Mouse (Mus musculus) spleen, postnatal 0 days (tissue): Measurements from ENCODE around the gene Gstcd. TPM values are rescaled to one million over a fixed set of nuclear protein-coding genes. Genes with fewer than 3 reads are reported as not detected.

Experiments
- polyA plus RNA-seq: library from polyadenylated mRNA; unstranded; fragments of >200 nt; fragmentation: Nextera tagmentation; extraction: Ambion mirVana; gene quantifications from 2 replicates; pipeline ENCODE4 v1.2.1, GENCODE M21; 2015

Gstcd gene
- 4.4 and 4.6 TPM in 2 replicates for polyA plus RNA-seq

DNA sequence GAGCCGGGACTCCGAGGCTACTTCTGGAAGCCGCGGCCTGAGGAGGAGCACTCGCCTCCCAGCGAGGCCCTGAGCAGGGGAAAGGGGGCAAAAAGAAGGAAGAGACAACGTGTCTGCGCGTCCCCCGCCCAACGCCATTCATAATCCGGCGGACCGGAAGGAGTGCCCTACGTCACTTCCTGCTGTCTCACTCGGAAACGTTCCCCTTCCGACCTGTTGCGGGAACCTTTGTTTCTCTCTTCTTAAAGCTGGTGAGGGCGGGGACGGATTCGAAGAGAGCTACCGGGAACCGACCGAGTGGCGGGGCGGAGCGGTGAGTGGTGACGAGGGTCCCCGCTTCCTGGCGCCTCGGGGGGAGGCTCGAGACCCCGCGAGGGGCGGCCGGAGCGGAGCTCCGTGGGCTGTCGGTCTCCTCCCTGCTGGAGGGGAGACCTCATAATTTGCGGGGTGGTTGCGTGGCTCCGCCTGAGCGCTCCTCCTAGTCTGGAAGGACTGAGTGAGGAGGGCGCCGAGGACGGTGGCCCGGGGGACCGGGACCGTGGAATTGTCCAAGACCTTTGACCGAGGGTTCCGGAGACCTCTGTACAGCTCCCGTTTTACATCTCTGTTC lies at the start of gene Gstcd, which contains the start of gene Ints12:
TSS of gene Gstcd (minus strand) at position 370 of the 610 bp plus-strand sequence.
TSS of gene Ints12 (plus strand) at position 177 of the 610 bp plus-strand sequence.

DNA sequence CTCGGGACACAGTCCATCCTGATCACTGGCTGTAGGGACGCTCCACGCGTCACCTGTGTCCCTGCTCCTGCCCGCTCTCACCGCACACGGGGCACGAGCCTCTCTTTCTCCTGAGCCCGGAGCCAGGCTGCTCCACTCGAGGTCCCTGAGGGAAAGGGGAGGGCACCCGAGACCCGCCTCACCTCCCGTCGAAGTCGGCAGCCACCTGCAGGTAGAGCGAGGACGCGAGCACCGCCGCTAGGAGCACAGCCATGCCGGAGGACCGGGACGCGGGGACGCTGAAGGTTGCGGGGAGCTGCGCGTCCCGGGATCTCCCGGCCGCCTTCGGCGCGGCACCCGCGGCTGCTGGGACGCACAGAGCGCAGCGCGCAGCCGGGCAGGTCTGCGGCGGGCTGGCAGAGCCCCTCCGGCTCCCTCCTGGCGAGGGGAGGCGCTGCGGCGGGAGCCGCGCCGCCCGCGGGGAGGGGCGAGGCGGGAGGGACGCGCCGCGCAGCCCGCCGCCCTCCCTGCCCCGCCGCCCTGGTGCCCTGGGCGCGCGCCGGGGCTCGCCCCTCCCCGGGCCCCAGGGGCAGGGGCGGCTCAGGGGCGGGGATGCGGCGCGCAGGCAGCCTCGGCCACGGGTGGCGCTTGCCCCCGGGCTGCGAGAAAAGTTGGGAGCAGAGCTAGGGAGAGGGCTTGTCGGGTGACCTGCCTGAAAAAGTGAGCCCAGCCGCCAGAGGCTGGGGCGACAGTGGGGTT lies 141.9 kb downstream of the Gstcd start, which contains the start of gene Npnt:
TSS of gene Npnt (minus strand) at position 501 of the 738 bp plus-strand sequence.

Other genes with a start within 250 kb of the Gstcd start
- 23.3 and 29.2 TPM in 2 replicates for gene Npnt, start 141.7 kb downstream of the Gstcd start, polyA plus RNA-seq
- gene Ints12, start 193 bp downstream of the Gstcd start, polyA plus RNA-seq = 12.7 and 15.2 TPM in 2 replicates
- 0.08 TPM in 1 of 2 replicates, not detected in the other for gene Arhgef38, start 142.9 kb upstream of the Gstcd start, polyA plus RNA-seq
- gene Ppa2, start 218.1 kb upstream of the Gstcd start, polyA plus RNA-seq = 53.7 and 56.3 TPM in 2 replicates